Mouse (Mus musculus): Measurements from ENCODE around the gene Cks1brt. TPM values are rescaled to one million over a fixed set of nuclear protein-coding genes. Genes with fewer than 3 reads are reported as not detected.
"Not testable (repeated sequence)": the region's sequence is repeated elsewhere in the genome, so short reads cannot be mapped to it uniquely, and the experiment has no call there.

Gene Cks1brt
- not detected in 2 replicates for polyA plus RNA-seq (2014; fragmentation: Nextera tagmentation; extraction: Ambion mirVana)

GRCm38 (mm10) chr8:85151624-85152023 is at the start of gene Cks1brt:
TSS of gene Cks1brt (plus strand) at chr8:85151924.
- WGBS, result 74% methylated on average over 3 of the region's 3 CpGs
- DNase-seq (ENCODE audit: low spot score) (no peak), ATAC-seq (replicated peaks; ENCODE audit: low FRiP score) (no peak)
- H3K36me3 ChIP-seq (ENCODE audit: control insufficient read depth, insufficient read depth, low read length), result no peaks in the 10 kb centered on the region
- H3K9me3 ChIP-seq (ENCODE audit: control insufficient read depth, low read length), result peaks cover 15% of the 10 kb centered on the region
- H3K27me3 ChIP-seq (replicated peaks; ENCODE audit: control insufficient read depth, insufficient read depth, low read length), result no peaks in the 10 kb centered on the region
- H3K9ac ChIP-seq (ENCODE audit: low read depth, low read length), result no peak within 1 kb of the TSS
- H3K27ac ChIP-seq (ENCODE audit: low read depth, low read length), result no peak within 1 kb of the TSS
- H3K4me3 ChIP-seq (ENCODE audit: low read depth, low read length), result no peak within 1 kb of the TSS
- H3K4me1 ChIP-seq (replicated peaks; ENCODE audit: control insufficient read depth, insufficient read depth, low read length), result no peaks in the 10 kb centered on the region
- no peak within 1 kb of the TSS for H3K4me2 ChIP-seq

- Histone ChIP-seq H3K36me3 (ENCODE audit: control insufficient read depth, insufficient read depth, low read length) (peaks cover 4% of the 10 kb centered on the region; the same call in 1 of the 2 replicates), H3K4me3 (ENCODE audit: low read depth, low read length) (no peak overlapping the region), H3K9ac (ENCODE audit: low read depth, low read length) (no peak overlapping the region), H3K27ac (ENCODE audit: low read depth, low read length) (no peak overlapping the region), H3K4me2 (no peak overlapping the region), H3K27me3 (replicated peaks; ENCODE audit: control insufficient read depth, insufficient read depth, low read length) (no peaks in the 10 kb centered on the region), H3K4me1 (replicated peaks; ENCODE audit: control insufficient read depth, insufficient read depth, low read length) (no peaks in the 10 kb centered on the region), H3K9me3 (ENCODE audit: control insufficient read depth, low read length) (no peaks in the 10 kb centered on the region)
- DNase-seq (ENCODE audit: low spot score), result no peak
- ATAC-seq (replicated peaks; ENCODE audit: low FRiP score), result no peak
- 84% methylated on average over 10 of the region's 10 CpGs for WGBS
Observed at GRCm38 (mm10) chr8:85113241-85113640, 38.5 kb upstream of the Cks1brt start.

GRCm38 (mm10) chr8:85115501-85115900 is 36.2 kb upstream of the Cks1brt start:
- H3K4me1 ChIP-seq (replicated peaks; ENCODE audit: control insufficient read depth, insufficient read depth, low read length), result no peaks in the 10 kb centered on the region
- H3K27me3 ChIP-seq (replicated peaks; ENCODE audit: control insufficient read depth, insufficient read depth, low read length), result no peaks in the 10 kb centered on the region
- no peak overlapping the region for H3K4me3 ChIP-seq (ENCODE audit: low read depth, low read length)
- DNase-seq (ENCODE audit: low spot score) (no peak), ATAC-seq (replicated peaks; ENCODE audit: low FRiP score) (no peak)
- no peaks in the 10 kb centered on the region; the same call in 1 of the 2 replicates for H3K36me3 ChIP-seq (ENCODE audit: control insufficient read depth, insufficient read depth, low read length)
- H3K9ac ChIP-seq (ENCODE audit: low read depth, low read length), result no peak overlapping the region
- no peak overlapping the region for H3K27ac ChIP-seq (ENCODE audit: low read depth, low read length)
- 62% methylated on average over 4 of the region's 4 CpGs for WGBS
- no peaks in the 10 kb centered on the region for H3K9me3 ChIP-seq (ENCODE audit: control insufficient read depth, low read length)
- H3K4me2 ChIP-seq, result no peak overlapping the region

- Histone ChIP-seq H3K36me3 (ENCODE audit: control insufficient read depth, insufficient read depth, low read length) (no peaks in the 10 kb centered on the region), H3K27ac (ENCODE audit: low read depth, low read length) (no peak overlapping the region), H3K27me3 (replicated peaks; ENCODE audit: control insufficient read depth, insufficient read depth, low read length) (no peaks in the 10 kb centered on the region), H3K4me3 (ENCODE audit: low read depth, low read length) (no peak overlapping the region), H3K4me2 (no peak overlapping the region), H3K4me1 (replicated peaks; ENCODE audit: control insufficient read depth, insufficient read depth, low read length) (no peaks in the 10 kb centered on the region), H3K9me3 (ENCODE audit: control insufficient read depth, low read length) (no peaks in the 10 kb centered on the region), H3K9ac (ENCODE audit: low read depth, low read length) (no peak overlapping the region)
- 77% methylated on average over 7 of the region's 7 CpGs for WGBS
- DNase-seq (ENCODE audit: low spot score), result no peak
- ATAC-seq (replicated peaks; ENCODE audit: low FRiP score), result no peak
Observed at GRCm38 (mm10) chr8:85116984-85117383, 34.7 kb upstream of the Cks1brt start.

GRCm38 (mm10) chr8:85119052-85119981 is 32.4 kb upstream of the Cks1brt start:
- Histone ChIP-seq H3K4me3 (ENCODE audit: low read depth, low read length) (peak overlapping the region; percentile 54), H3K27ac (ENCODE audit: low read depth, low read length) (no peak overlapping the region), H3K4me2 (peak overlapping the region; percentile 60), H3K9ac (ENCODE audit: low read depth, low read length) (peak overlapping the region; percentile 48; the same call in 1 of the 2 replicates), H3K4me1 (replicated peaks; ENCODE audit: control insufficient read depth, insufficient read depth, low read length) (no peaks in the 10 kb centered on the region), H3K27me3 (replicated peaks; ENCODE audit: control insufficient read depth, insufficient read depth, low read length) (no peaks in the 10 kb centered on the region), H3K36me3 (ENCODE audit: control insufficient read depth, insufficient read depth, low read length) (no peaks in the 10 kb centered on the region), H3K9me3 (ENCODE audit: control insufficient read depth, low read length) (no peaks in the 10 kb centered on the region)
- WGBS, result 10% methylated on average over 37 of the region's 37 CpGs
- DNase-seq (ENCODE audit: low spot score) (peak; percentile 71), ATAC-seq (replicated peaks; ENCODE audit: low FRiP score) (peak; percentile 53; the same call in 1 of the 2 replicates)

- not testable (repeated sequence) for H3K4me1 ChIP-seq (replicated peaks; ENCODE audit: control insufficient read depth, insufficient read depth, low read length); H3K27ac ChIP-seq (ENCODE audit: low read depth, low read length); H3K9ac ChIP-seq (ENCODE audit: low read depth, low read length); H3K9me3 ChIP-seq (ENCODE audit: control insufficient read depth, low read length); H3K4me2 ChIP-seq; ATAC-seq (replicated peaks; ENCODE audit: low FRiP score); H3K4me3 ChIP-seq (ENCODE audit: low read depth, low read length); H3K27me3 ChIP-seq (replicated peaks; ENCODE audit: control insufficient read depth, insufficient read depth, low read length); DNase-seq (ENCODE audit: low spot score); H3K36me3 ChIP-seq (ENCODE audit: control insufficient read depth, insufficient read depth, low read length)
- 72% methylated on average over 5 of the region's 5 CpGs for WGBS
Observed at GRCm38 (mm10) chr8:85120251-85120650, 31.5 kb upstream of the Cks1brt start.

- Histone ChIP-seq H3K27me3 (replicated peaks; ENCODE audit: control insufficient read depth, insufficient read depth, low read length) (no peaks in the 10 kb centered on the region), H3K4me3 (ENCODE audit: low read depth, low read length) (no peak within 1 kb of the TSS), H3K9me3 (ENCODE audit: control insufficient read depth, low read length) (no peaks in the 10 kb centered on the region), H3K36me3 (ENCODE audit: control insufficient read depth, insufficient read depth, low read length) (no peaks in the 10 kb centered on the region), H3K4me1 (replicated peaks; ENCODE audit: control insufficient read depth, insufficient read depth, low read length) (no peaks in the 10 kb centered on the region), H3K27ac (ENCODE audit: low read depth, low read length) (no peak within 1 kb of the TSS), H3K4me2 (no peak within 1 kb of the TSS), H3K9ac (ENCODE audit: low read depth, low read length) (no peak within 1 kb of the TSS)
- 68% methylated on average over 3 of the region's 3 CpGs for WGBS
- ATAC-seq (replicated peaks; ENCODE audit: low FRiP score) (no peak), DNase-seq (ENCODE audit: low spot score) (no peak)
Observed at GRCm38 (mm10) chr8:85122995-85123394, 28.7 kb upstream of the Cks1brt start, which contains the start of gene Zfp791. TSS of gene Zfp791 (minus strand) at chr8:85123095.

GRCm38 (mm10) chr8:85123691-85124090 is 28.0 kb upstream of the Cks1brt start:
- Histone ChIP-seq H3K27me3 (replicated peaks; ENCODE audit: control insufficient read depth, insufficient read depth, low read length) (no peaks in the 10 kb centered on the region), H3K9ac (ENCODE audit: low read depth, low read length) (no peak overlapping the region), H3K36me3 (ENCODE audit: control insufficient read depth, insufficient read depth, low read length) (no peaks in the 10 kb centered on the region), H3K4me1 (replicated peaks; ENCODE audit: control insufficient read depth, insufficient read depth, low read length) (no peaks in the 10 kb centered on the region), H3K27ac (ENCODE audit: low read depth, low read length) (no peak overlapping the region), H3K4me3 (ENCODE audit: low read depth, low read length) (no peak overlapping the region), H3K4me2 (no peak overlapping the region), H3K9me3 (ENCODE audit: control insufficient read depth, low read length) (no peaks in the 10 kb centered on the region)
- WGBS, result 88% methylated on average over 8 of the region's 8 CpGs
- no peak for DNase-seq (ENCODE audit: low spot score)
- no peak for ATAC-seq (replicated peaks; ENCODE audit: low FRiP score)

- Histone ChIP-seq H3K4me2 (no peak overlapping the region), H3K27me3 (replicated peaks; ENCODE audit: control insufficient read depth, insufficient read depth, low read length) (no peaks in the 10 kb centered on the region), H3K9ac (ENCODE audit: low read depth, low read length) (no peak overlapping the region), H3K36me3 (ENCODE audit: control insufficient read depth, insufficient read depth, low read length) (no peaks in the 10 kb centered on the region), H3K4me3 (ENCODE audit: low read depth, low read length) (no peak overlapping the region), H3K4me1 (replicated peaks; ENCODE audit: control insufficient read depth, insufficient read depth, low read length) (no peaks in the 10 kb centered on the region), H3K9me3 (ENCODE audit: control insufficient read depth, low read length) (no peaks in the 10 kb centered on the region), H3K27ac (ENCODE audit: low read depth, low read length) (no peak overlapping the region)
- 89% methylated on average over 1 of the region's 1 CpGs for WGBS
- ATAC-seq (replicated peaks; ENCODE audit: low FRiP score) (no peak), DNase-seq (ENCODE audit: low spot score) (no peak)
Observed at GRCm38 (mm10) chr8:85132335-85132734, 19.4 kb upstream of the Cks1brt start.

Measured in liver, embryonic 11.5 days (tissue).